Mouse (Mus musculus): Measurements from ENCODE around the gene Thbs3.

- TF ChIP-seq CTCF (IDR thresholded peaks at IDR 0.05; ENCODE audit: borderline replicate concordance, insufficient read depth, low read depth, low read length) = no peak
- TF ChIP-seq POLR2A (IDR thresholded peaks at IDR 0.05; ENCODE audit: borderline replicate concordance, insufficient read depth, low read length) = no peak
Observed at GRCm38 (mm10) chr3:89256177-89256576, 41.2 kb downstream of the Thbs3 start.
